Mouse (Mus musculus) embryonic fibroblast, embryonic 13.5 days (primary cell): Measurements from ENCODE around the gene Cdc42. TPM values are rescaled to one million over a fixed set of nuclear protein-coding genes. Genes with fewer than 3 reads are reported as not detected.
A peak's percentile ranks its signal among the peaks of the same experiment; 100 is the strongest.

Experiments used
- H3K27ac ChIP-seq: 2 replicates; pipeline ENCODE4 v1.5.1; 2012; ENCODE audit warnings: low read length, control low read depth, inconsistent platforms; ENCODE audit not compliant: insufficient read depth
- H3K4me1 ChIP-seq: 2 replicates; pipeline ENCODE4 v1.6.1; 2011; ENCODE audit warnings: low read length; ENCODE audit not compliant: control insufficient read depth, insufficient read depth
- H3K4me3 ChIP-seq: 2 replicates; pipeline ENCODE4 v1.5.1; 2011; ENCODE audit warnings: mild to moderate bottlenecking, control low read depth, low read length; ENCODE audit not compliant: insufficient read depth
- CTCF ChIP-seq: IDR thresholded peaks from 2 replicates; pipeline ENCODE4 v1.5.1; 2011; ENCODE audit warnings: mild to moderate bottlenecking, control low read depth, low read length, moderate library complexity, borderline replicate concordance; ENCODE audit not compliant: insufficient read depth
- POLR2A ChIP-seq: IDR thresholded peaks from 2 replicates; pipeline ENCODE4 v1.6.1; 2011; ENCODE audit warnings: low read depth, mild to moderate bottlenecking, control low read depth, low read length, moderate library complexity
- polyA plus RNA-seq: library from polyadenylated mRNA; stranded (reverse); fragments of >200 nt; gene quantifications from 2 replicates; pipeline ENCODE4 v1.2.4, GENCODE M21; 2011; ENCODE audit warnings: low read depth; ENCODE audit not compliant: missing spikeins, insufficient read length

Gene Cdc42
- polyA plus RNA-seq, 1 experiment: 576 TPM

DNA sequence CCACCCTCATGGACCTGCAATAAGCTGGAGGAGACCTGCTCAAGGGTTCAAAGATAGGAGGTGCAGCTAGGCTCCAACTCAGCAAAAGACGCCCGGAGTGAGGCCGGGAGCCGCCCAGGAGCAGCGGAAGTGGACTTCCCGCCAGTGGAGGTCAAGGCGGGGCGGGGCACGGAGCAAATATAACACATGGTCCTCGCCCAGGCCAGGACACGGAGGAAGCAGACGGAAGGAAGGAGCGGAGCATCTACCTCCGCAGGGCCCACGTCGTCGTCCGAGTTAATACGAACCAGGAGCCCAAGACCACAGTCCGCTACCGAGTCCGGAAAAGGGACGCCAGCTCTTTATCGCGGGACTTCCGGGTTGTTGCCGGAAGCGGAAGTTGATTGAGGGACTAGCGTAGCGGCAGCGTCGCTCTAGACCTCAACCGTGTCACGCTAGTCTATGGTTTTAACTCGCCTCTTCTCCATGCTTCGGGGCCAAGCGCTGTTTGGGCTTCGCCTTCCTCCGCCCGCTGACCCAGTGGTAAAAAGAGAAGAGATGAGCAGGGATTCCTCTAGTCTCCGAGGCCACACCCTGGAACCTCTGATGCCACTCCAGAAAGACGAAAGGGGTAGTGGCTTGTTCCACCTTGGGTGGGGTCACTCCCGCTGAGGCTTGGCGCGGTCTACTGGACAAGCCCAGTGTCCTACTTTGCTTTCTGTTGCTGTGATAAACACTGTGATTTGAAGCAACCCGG lies 30.7 kb upstream of the Cdc42 start:
- Histone ChIP-seq H3K4me3 (peak overlapping the region; percentile 70), H3K4me1 (no peaks in the 10 kb centered on the region), H3K27ac (peak overlapping the region; percentile 90)
- peak; percentile 82 for TF ChIP-seq POLR2A
- no peak for TF ChIP-seq CTCF

DNA sequence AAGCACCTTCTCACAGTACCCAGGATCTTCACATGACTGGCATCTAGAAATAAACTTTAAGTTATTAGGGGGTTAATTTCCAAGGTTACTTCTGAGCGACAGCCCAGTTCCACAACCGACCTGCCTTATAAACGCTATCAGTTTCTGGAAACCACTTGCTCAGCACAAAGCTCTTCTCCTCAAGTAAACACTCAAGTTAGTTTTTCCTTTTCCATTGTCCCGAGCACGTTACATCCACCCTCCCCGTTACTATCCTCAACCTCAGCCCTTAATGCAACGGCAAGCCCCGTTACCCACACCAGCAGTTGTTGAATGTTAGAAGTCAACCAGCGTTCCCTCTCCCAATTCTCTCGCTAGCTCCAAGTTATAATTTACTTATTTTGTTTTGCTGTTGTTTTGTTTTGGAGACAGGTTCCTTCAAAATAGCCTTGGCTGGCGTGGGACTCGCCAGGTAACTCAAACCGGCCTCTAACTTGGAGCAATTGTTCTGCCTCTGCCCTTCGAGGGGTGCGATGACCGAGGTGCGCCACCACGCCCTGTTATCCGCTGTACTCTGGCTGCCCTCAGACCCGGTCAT lies 30.1 kb upstream of the Cdc42 start:
- TF ChIP-seq POLR2A: no peak; the same call in 1 of the 2 replicates
- no peak for TF ChIP-seq CTCF

DNA sequence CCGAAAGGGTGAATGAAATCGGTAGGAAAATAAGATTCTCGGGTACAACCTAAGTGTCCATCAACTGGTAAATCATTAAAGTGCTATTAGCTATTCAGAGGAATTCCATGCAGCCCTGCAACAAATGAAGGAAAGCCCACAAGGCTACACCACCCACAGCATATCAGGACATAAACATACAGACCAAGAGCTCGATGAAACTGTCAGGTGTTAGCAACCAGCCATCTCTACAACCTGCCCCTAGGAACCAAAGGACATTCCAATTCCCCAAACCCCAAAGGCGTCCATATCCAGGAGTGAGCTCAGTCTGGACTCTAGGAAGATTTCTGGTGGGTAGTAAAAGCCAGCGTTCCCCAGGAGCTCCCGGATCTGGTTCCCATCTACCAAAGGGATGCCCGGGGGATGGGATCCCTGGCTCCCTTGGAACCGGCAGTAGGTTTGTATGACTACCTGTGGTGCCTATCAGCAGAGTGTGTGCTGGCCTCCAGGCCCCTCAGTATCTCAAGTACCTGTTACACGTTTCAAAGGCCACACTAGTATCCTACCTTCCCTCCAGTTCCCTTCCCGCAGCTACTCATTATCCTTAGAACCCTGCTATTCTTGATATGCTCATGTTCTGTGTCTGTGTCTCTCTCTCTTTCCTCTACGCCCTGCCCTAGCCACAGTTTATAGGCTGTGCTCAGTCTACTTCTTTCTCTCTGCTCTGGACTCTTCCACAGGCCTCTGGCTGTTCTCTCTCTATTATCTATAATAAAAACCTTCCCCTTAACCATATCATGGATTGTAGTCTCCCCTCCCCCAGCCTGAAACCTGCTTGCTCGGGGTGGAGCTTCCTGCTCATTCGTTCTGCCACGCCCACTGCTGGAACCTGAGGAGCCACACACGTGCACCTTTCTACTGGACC lies 23.4 kb upstream of the Cdc42 start:
- no peak overlapping the region for H3K27ac ChIP-seq
- H3K4me1 ChIP-seq: no peaks in the 10 kb centered on the region
- TF ChIP-seq CTCF (no peak), POLR2A (no peak)
- no peak overlapping the region for H3K4me3 ChIP-seq

More for the DNA sequence above, 30.1 kb upstream of the Cdc42 start:
- Histone ChIP-seq H3K27ac (peak overlapping the region; percentile 90), H3K4me3 (peak overlapping the region; percentile 70), H3K4me1 (no peaks in the 10 kb centered on the region)

DNA sequence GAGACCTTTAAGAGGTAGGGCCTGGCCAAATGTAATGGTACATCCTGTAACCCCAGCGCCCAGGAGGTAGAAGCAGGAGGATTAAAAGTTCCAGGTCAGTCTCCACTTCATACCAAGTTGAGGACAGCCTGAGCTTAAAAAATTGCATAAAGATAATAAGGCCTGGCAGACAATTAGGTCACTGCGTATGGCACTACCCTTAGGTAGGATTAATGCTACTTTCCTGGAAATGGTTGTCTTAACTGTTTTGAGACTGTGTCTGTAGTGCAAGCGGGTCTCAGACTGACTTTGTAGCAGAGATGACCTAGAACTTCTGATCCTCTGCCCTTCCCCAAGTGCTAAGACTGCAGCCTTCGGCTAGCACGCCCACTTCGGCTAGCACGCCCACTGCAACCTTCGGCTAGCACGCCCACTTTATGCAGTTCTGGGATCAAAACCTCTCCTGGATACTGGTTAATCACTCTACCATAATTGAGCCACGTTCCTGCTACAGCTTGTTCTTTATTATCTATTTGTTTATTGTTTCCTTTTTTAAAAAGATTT lies 22.3 kb upstream of the Cdc42 start:
- H3K27ac ChIP-seq: no peak overlapping the region
- H3K4me1 ChIP-seq: no peaks in the 10 kb centered on the region; the same call in 1 of the 2 replicates
- no peak overlapping the region for H3K4me3 ChIP-seq
- TF ChIP-seq CTCF (no peak), POLR2A (no peak)

DNA sequence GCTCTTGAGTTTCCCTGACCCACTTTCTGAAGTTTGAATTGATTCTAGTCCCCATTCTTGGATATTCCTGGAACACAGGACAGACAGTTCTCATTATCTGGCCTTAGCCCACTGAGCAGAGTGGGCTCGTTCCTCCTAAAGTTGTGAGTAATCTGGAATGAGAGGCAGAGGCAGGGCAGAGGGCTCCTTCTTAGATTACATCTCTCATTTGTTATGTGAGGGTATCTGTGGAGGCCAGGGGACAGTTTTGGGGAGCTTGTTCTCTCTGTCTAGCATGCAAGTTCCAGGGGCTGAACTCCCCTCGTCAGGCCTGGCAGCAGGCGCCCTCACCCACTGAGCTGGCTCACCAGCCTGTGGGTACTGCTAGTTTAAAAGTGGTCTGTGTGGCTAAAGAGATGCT lies 21.6 kb upstream of the Cdc42 start:
- Histone ChIP-seq H3K4me1 (no peaks in the 10 kb centered on the region; the same call in 1 of the 2 replicates), H3K27ac (no peak overlapping the region), H3K4me3 (no peak overlapping the region)
- TF ChIP-seq POLR2A (no peak), CTCF (no peak)

DNA sequence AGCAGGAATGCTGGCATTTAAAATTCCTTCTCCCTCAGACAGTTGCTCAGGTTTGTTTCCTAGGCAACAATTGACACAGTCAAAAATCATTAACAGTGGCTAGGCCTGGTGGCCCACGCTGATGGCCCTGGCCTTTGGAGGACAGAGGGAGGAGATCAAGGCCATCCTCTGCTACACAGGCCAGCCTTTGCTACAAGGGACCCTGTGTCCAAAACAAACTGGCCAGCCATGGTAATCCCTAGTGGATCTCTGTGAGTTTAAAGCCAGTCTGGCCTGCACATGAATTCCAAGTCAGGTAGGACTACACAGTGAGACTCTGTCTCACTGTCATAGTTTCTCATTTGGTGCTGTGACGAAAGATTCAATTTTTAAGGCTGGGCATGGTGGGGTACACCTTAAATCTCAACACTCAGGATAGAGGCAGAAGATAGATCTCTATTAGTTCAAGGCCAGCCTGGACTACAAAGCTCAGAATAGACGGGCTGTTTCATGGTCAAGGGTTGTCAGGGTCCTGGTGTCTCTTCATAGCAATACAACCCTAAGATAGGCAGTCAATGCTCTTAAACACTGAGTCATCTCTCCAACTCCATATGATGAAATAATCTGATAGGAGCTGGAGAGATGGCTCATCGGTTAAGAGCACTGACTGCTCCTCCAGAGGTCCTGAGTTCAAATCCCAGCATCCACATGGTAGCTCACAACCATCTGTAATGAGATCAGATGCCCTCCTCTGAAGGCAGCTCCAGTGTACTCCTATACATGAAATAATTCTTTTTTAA lies 20.2 kb upstream of the Cdc42 start:
- H3K27ac ChIP-seq: no peak overlapping the region
- H3K4me3 ChIP-seq: no peak overlapping the region
- H3K4me1 ChIP-seq: no peaks in the 10 kb centered on the region; the same call in 1 of the 2 replicates
- TF ChIP-seq CTCF (no peak), POLR2A (no peak)

DNA sequence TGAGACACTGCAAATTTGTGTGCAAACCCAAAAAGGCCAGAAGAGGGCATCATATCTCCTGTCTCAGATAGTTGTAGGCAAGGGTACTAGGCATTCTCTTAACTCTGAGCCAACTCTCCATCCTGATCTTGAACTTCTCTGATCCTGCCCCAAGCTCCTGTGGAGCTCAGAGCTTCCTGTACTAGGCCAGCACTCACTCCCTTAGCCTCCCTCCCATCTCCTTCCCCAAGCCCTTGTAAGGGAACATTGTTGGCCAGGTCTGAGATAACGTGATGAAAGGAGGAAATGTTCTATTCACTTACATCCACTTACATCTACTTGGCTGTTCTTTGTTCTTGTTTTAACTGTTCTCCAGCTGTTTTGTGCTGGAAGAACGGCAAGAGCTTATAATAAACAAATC lies 19.3 kb upstream of the Cdc42 start:
- no peak for TF ChIP-seq POLR2A
- TF ChIP-seq CTCF: no peak
- Histone ChIP-seq H3K4me1 (no peaks in the 10 kb centered on the region; the same call in 1 of the 2 replicates), H3K4me3 (no peak overlapping the region), H3K27ac (0 out of 2 replicates have a peak overlapping the region, but pooled peaks have one; percentile 29)

DNA sequence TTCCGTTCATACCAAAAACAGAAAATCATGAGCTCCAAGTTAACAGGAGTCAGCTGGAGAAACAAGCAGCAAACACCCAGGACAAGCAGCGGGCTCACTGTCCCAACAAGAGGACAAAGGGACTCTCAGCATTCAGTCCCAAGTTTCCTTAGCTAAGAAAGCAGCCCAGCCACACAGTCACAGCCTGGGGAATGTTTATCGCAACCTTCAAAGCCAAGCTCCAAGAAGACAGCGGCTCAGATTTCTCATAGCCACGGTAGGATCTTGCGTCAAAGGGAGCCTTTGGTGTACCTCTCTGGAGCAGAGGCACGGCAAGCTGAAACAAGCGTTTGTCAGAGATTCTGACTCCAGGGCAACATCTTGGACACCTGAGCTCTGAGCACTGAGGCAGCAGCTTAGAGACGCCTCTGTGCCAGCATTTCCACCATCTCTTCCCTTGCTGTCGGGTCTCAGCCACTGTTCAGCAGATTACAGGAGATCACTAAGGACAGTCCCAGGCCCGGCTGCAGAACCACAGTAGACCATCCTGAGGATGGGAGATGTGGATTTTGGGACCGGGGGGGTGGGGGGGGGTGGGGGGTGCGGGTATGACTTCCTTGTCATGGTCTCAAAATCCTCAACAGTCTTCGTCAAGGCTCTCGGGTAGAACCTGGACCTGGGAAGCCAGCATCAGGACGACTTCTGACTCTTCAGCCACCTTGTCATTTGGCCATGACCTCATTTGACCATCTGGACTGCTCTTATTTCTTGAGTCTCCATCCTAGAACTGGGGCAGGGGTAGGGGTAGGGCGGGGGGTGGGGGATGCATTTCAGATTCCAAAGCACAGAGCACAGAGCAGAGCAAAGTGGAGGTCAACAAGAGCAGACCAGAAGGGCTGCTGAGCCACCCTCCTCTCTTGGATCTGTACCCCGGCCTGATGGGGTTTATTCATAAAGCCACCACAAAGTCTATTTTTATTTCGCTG lies 18.1 kb upstream of the Cdc42 start:
- H3K4me3 ChIP-seq: no peak overlapping the region
- H3K4me1 ChIP-seq: no peaks in the 10 kb centered on the region; the same call in 1 of the 2 replicates
- H3K27ac ChIP-seq: peak overlapping the region; percentile 29; the same call in 1 of the 2 replicates
- TF ChIP-seq POLR2A (no peak), CTCF (no peak)
